Mouse (Mus musculus): ENCODE results near the gene Elmo2. TPM values are rescaled to one million over a fixed set of nuclear protein-coding genes. Genes with fewer than 3 reads are reported as not detected.

Gene Elmo2
- polyA plus RNA-seq, 1 experiment from 2014 or later: 63.5 TPM

GRCm38 (mm10) chr2:165287202-165287984 lies 38.9 kb downstream of the Elmo2 start, which contains the start of gene Slc35c2:
Gene Slc35c2 (minus strand): TSS chr2:165287869.
- peaks cover 23% of the 10 kb centered on the region for H3K36me3 ChIP-seq (ENCODE audit: control insufficient read depth, insufficient read depth, low read length)
- H3K4me1 ChIP-seq (ENCODE audit: control insufficient read depth, insufficient read depth, low read length): peaks cover 27% of the 10 kb centered on the region
- peak within 1 kb of the TSS; percentile 82 for H3K4me2 ChIP-seq (ENCODE audit: low read depth, low read length)
- H3K9me3 ChIP-seq (ENCODE audit: control insufficient read depth, low read length): no peaks in the 10 kb centered on the region
- ATAC-seq: peak; percentile 86
- no peaks in the 10 kb centered on the region for H3K27me3 ChIP-seq (replicated peaks; ENCODE audit: control insufficient read depth, insufficient read depth, low read length)
- peak within 1 kb of the TSS; percentile 79 for H3K4me3 ChIP-seq (ENCODE audit: low read length)
- under 1% methylated on average over 49 of the region's 49 CpGs for WGBS
- H3K27ac ChIP-seq (ENCODE audit: low read length): peak within 1 kb of the TSS; percentile 75
- H3K9ac ChIP-seq (ENCODE audit: low read depth, low read length): peak within 1 kb of the TSS; percentile 81

GRCm38 (mm10) chr2:165286361-165287201 lies 39.7 kb downstream of the Elmo2 start:
- WGBS: 57% methylated on average over 18 of the region's 18 CpGs
- Histone ChIP-seq H3K4me3 (ENCODE audit: low read length) (peak overlapping the region; percentile 79), H3K4me1 (ENCODE audit: control insufficient read depth, insufficient read depth, low read length) (peaks cover 33% of the 10 kb centered on the region), H3K36me3 (ENCODE audit: control insufficient read depth, insufficient read depth, low read length) (peaks cover 18% of the 10 kb centered on the region), H3K4me2 (ENCODE audit: low read depth, low read length) (peak overlapping the region; percentile 82), H3K9me3 (ENCODE audit: control insufficient read depth, low read length) (no peaks in the 10 kb centered on the region), H3K27me3 (replicated peaks; ENCODE audit: control insufficient read depth, insufficient read depth, low read length) (no peaks in the 10 kb centered on the region), H3K27ac (ENCODE audit: low read length) (peak overlapping the region; percentile 75), H3K9ac (ENCODE audit: low read depth, low read length) (peak overlapping the region; percentile 81)
- no peak for ATAC-seq

GRCm38 (mm10) chr2:165285621-165286020 lies 40.7 kb downstream of the Elmo2 start:
- no peak for ATAC-seq
- peak overlapping the region; percentile 82; the same call in 1 of the 2 replicates for H3K4me2 ChIP-seq (ENCODE audit: low read depth, low read length)
- WGBS: 85% methylated on average over 8 of the region's 8 CpGs

GRCm38 (mm10) chr2:165285034-165285433 lies 41.2 kb downstream of the Elmo2 start:
- Histone ChIP-seq H3K27ac (ENCODE audit: low read length) (peak overlapping the region; percentile 75), H3K36me3 (ENCODE audit: control insufficient read depth, insufficient read depth, low read length) (peaks cover 16% of the 10 kb centered on the region), H3K27me3 (replicated peaks; ENCODE audit: control insufficient read depth, insufficient read depth, low read length) (no peaks in the 10 kb centered on the region), H3K4me2 (ENCODE audit: low read depth, low read length) (no peak overlapping the region), H3K4me1 (ENCODE audit: control insufficient read depth, insufficient read depth, low read length) (peaks cover 33% of the 10 kb centered on the region), H3K4me3 (ENCODE audit: low read length) (no peak overlapping the region), H3K9me3 (ENCODE audit: control insufficient read depth, low read length) (no peaks in the 10 kb centered on the region), H3K9ac (ENCODE audit: low read depth, low read length) (no peak overlapping the region)
- no peak for ATAC-seq
- whole genome bisulfite sequencing: 64% methylated on average over 3 of the region's 3 CpGs

More at GRCm38 (mm10) chr2:165285621-165286020, 40.7 kb downstream of the Elmo2 start:
- Histone ChIP-seq H3K36me3 (ENCODE audit: control insufficient read depth, insufficient read depth, low read length) (peaks cover 17% of the 10 kb centered on the region), H3K27ac (ENCODE audit: low read length) (peak overlapping the region; percentile 75; the same call in 1 of the 2 replicates), H3K27me3 (replicated peaks; ENCODE audit: control insufficient read depth, insufficient read depth, low read length) (no peaks in the 10 kb centered on the region), H3K4me3 (ENCODE audit: low read length) (peak overlapping the region; percentile 7; the same call in 1 of the 2 replicates), H3K4me1 (ENCODE audit: control insufficient read depth, insufficient read depth, low read length) (peaks cover 33% of the 10 kb centered on the region), H3K9ac (ENCODE audit: low read depth, low read length) (peak overlapping the region; percentile 43), H3K9me3 (ENCODE audit: control insufficient read depth, low read length) (no peaks in the 10 kb centered on the region)

DNA sequence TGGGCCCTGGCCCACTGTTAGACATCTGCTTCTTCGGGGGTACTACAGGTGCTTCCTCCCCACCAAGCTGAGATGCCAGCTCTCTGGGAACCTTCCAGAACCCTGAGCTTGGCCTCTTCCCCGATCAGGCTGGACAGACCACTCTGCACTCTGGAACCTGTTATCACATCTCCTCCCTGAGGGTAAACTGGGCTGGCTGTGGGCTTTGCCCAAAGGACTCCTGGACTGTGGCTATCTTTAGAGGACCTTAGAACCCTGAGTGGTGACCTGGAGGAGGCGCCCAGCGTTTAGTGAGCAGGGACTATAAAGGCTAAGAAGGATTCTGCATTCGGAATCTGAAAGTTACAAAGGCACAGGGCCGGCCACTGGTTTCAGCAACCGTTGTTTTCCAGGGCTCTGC lies 41.9 kb downstream of the Elmo2 start:
- Histone ChIP-seq H3K27ac (ENCODE audit: low read length) (peak overlapping the region; percentile 75), H3K4me1 (ENCODE audit: control insufficient read depth, insufficient read depth, low read length) (peaks cover 33% of the 10 kb centered on the region), H3K27me3 (replicated peaks; ENCODE audit: control insufficient read depth, insufficient read depth, low read length) (no peaks in the 10 kb centered on the region), H3K4me2 (ENCODE audit: low read depth, low read length) (0 out of 2 replicates have a peak overlapping the region, but pooled peaks have one; percentile 22), H3K36me3 (ENCODE audit: control insufficient read depth, insufficient read depth, low read length) (peaks cover 10% of the 10 kb centered on the region), H3K4me3 (ENCODE audit: low read length) (no peak overlapping the region), H3K9ac (ENCODE audit: low read depth, low read length) (peak overlapping the region; percentile 15; the same call in 1 of the 2 replicates), H3K9me3 (ENCODE audit: control insufficient read depth, low read length) (no peaks in the 10 kb centered on the region)
- ATAC-seq: peak; percentile 50
- 78% methylated on average over 7 of the region's 7 CpGs for WGBS

GRCm38 (mm10) chr2:165283644-165284043 lies 42.6 kb downstream of the Elmo2 start:
- no peaks in the 10 kb centered on the region for H3K9me3 ChIP-seq (ENCODE audit: control insufficient read depth, low read length)
- H3K4me3 ChIP-seq (ENCODE audit: low read length): no peak overlapping the region
- 82% methylated on average over 3 of the region's 3 CpGs for WGBS
- peaks cover 10% of the 10 kb centered on the region for H3K36me3 ChIP-seq (ENCODE audit: control insufficient read depth, insufficient read depth, low read length)
- ATAC-seq: 0 out of 2 replicates have a peak, but pooled peaks have one; percentile 7
- H3K27ac ChIP-seq (ENCODE audit: low read length): peak overlapping the region; percentile 74
- peaks cover 33% of the 10 kb centered on the region for H3K4me1 ChIP-seq (ENCODE audit: control insufficient read depth, insufficient read depth, low read length)
- H3K4me2 ChIP-seq (ENCODE audit: low read depth, low read length): 0 out of 2 replicates have a peak overlapping the region, but pooled peaks have one; percentile 16
- H3K27me3 ChIP-seq (replicated peaks; ENCODE audit: control insufficient read depth, insufficient read depth, low read length): no peaks in the 10 kb centered on the region
- H3K9ac ChIP-seq (ENCODE audit: low read depth, low read length): peak overlapping the region; percentile 15; the same call in 1 of the 2 replicates

DNA sequence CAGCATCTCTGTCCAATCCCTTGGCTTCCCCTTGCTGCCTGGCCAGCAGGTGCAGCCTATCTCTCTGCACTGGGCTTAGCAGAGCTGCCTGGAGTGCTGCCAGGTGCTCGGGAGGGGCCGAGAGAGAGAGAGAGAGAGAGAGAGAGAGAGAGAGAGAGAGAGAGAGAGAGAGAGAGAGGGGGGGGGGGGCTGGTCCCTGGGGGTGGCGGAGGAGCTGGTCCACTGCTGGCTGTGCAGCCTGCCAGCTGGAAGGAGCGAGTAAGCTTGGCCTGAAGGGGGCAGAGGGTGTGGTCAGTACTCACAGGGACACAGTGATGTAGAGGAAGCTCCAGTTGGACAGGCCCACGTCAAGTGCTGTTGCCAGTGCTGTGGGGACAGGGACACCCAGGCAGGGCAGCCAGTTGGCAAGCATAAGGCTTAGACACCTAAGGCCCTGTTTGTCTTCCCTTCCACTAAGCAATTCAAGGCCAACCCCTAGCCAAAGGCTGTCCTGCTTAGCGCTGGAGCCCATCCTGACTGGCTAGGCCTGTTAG lies 44.4 kb downstream of the Elmo2 start:
- 34% methylated on average over 6 of the region's 6 CpGs for WGBS
- Histone ChIP-seq H3K27ac (ENCODE audit: low read length) (peak overlapping the region; percentile 28; the same call in 1 of the 2 replicates), H3K4me1 (ENCODE audit: control insufficient read depth, insufficient read depth, low read length) (peaks cover 23% of the 10 kb centered on the region), H3K27me3 (replicated peaks; ENCODE audit: control insufficient read depth, insufficient read depth, low read length) (no peaks in the 10 kb centered on the region), H3K4me3 (ENCODE audit: low read length) (no peak overlapping the region), H3K9ac (ENCODE audit: low read depth, low read length) (no peak overlapping the region), H3K36me3 (ENCODE audit: control insufficient read depth, insufficient read depth, low read length) (peaks cover 13% of the 10 kb centered on the region), H3K4me2 (ENCODE audit: low read depth, low read length) (no peak overlapping the region), H3K9me3 (ENCODE audit: control insufficient read depth, low read length) (no peaks in the 10 kb centered on the region)
- no peak; the same call in 1 of the 2 replicates for ATAC-seq

- 65% methylated on average over 10 of the region's 10 CpGs for WGBS
These were observed 46.9 kb downstream of the Elmo2 start for GRCm38 (mm10) chr2:165279351-165279750.

More at GRCm38 (mm10) chr2:165279351-165279750, 46.9 kb downstream of the Elmo2 start:
- peaks cover 15% of the 10 kb centered on the region for H3K36me3 ChIP-seq (ENCODE audit: control insufficient read depth, insufficient read depth, low read length)
- peaks cover 18% of the 10 kb centered on the region for H3K4me1 ChIP-seq (ENCODE audit: control insufficient read depth, insufficient read depth, low read length)
- no peaks in the 10 kb centered on the region for H3K9me3 ChIP-seq (ENCODE audit: control insufficient read depth, low read length)
- no peaks in the 10 kb centered on the region for H3K27me3 ChIP-seq (replicated peaks; ENCODE audit: control insufficient read depth, insufficient read depth, low read length)
- no peak overlapping the region for H3K4me2 ChIP-seq (ENCODE audit: low read depth, low read length)
- H3K27ac ChIP-seq (ENCODE audit: low read length): no peak overlapping the region
- ATAC-seq: no peak
- H3K9ac ChIP-seq (ENCODE audit: low read depth, low read length): no peak overlapping the region
- H3K4me3 ChIP-seq (ENCODE audit: low read length): no peak overlapping the region

Data from intestine, embryonic 16.5 days (tissue).